Mouse (Mus musculus) liver, embryonic 14.5 days (tissue): Measurements from ENCODE around the gene Ank2.

Experiments
- CTCF ChIP-seq: IDR thresholded peaks from 2 replicates; pipeline ENCODE4 v1.5.1; 2016; ENCODE audit warnings: antibody characterized with exemption, low read depth, control low read depth
- EP300 ChIP-seq: IDR thresholded peaks from 2 replicates; pipeline ENCODE4 v1.6.1; 2016; ENCODE audit warnings: antibody characterized with exemption, low read depth

- TF ChIP-seq CTCF = no peak
- no peak for TF ChIP-seq EP300
Observed at GRCm38 (mm10) chr3:127213534-127213933, 285.6 kb downstream of the Ank2 start.
